Mouse (Mus musculus): ENCODE results near the gene Dmrt2. TPM values are rescaled to one million over a fixed set of nuclear protein-coding genes. Genes with fewer than 3 reads are reported as not detected.

Gene Dmrt2
- total RNA-seq, 2 experiments from 2014 or later = not detected

- ATAC-seq (replicated peaks; ENCODE audit: low FRiP score, poor library complexity, severe bottlenecking) = no peak
Measured at GRCm38 (mm10) chr19:25674056-25674420, 1.8 kb downstream of the Dmrt2 start.

GRCm38 (mm10) chr19:25674744-25675143 lies 2.5 kb downstream of the Dmrt2 start:
- no peak for ATAC-seq (replicated peaks; ENCODE audit: low FRiP score, poor library complexity, severe bottlenecking)

GRCm38 (mm10) chr19:25675866-25676440 lies 3.7 kb downstream of the Dmrt2 start:
- ATAC-seq (replicated peaks; ENCODE audit: low FRiP score, poor library complexity, severe bottlenecking) = no peak

GRCm38 (mm10) chr19:25698850-25699249 lies 26.6 kb downstream of the Dmrt2 start:
- no peak for ATAC-seq (replicated peaks; ENCODE audit: low FRiP score, poor library complexity, severe bottlenecking)

- no peak for ATAC-seq (replicated peaks; ENCODE audit: low FRiP score, poor library complexity, severe bottlenecking)
Measured at GRCm38 (mm10) chr19:25713382-25713781, 41.2 kb downstream of the Dmrt2 start.

- ATAC-seq (replicated peaks; ENCODE audit: low FRiP score, poor library complexity, severe bottlenecking) = no peak
Measured at GRCm38 (mm10) chr19:25714927-25715326, 42.7 kb downstream of the Dmrt2 start.

- no peak for ATAC-seq (replicated peaks; ENCODE audit: low FRiP score, poor library complexity, severe bottlenecking)
Measured at GRCm38 (mm10) chr19:25722616-25723015, 50.4 kb downstream of the Dmrt2 start.

Other genes with a start within 250 kb of the Dmrt2 start
- gene Dmrt1, start 166.8 kb upstream of the Dmrt2 start, total RNA-seq (2015; ENCODE audit: low replicate concordance) = not detected in 2 replicates
- not detected in 2 replicates for gene Dmrt1, start 166.8 kb upstream of the Dmrt2 start, total RNA-seq (2017; ENCODE audit: low replicate concordance)
- gene Dmrt3, start 62.1 kb upstream of the Dmrt2 start, total RNA-seq (2015; ENCODE audit: low replicate concordance) = not detected in 2 replicates
- gene Dmrt3, start 62.1 kb upstream of the Dmrt2 start, total RNA-seq (2017; ENCODE audit: low replicate concordance) = not detected in 2 replicates